Comparison of ENCODE assay signal across 20 mouse cellular contexts in genomic region chr5:50050037-50050436, GRCm38 (mm10). TPM values are rescaled to one million over a fixed set of nuclear protein-coding genes. Genes with fewer than 3 reads are reported as not detected.
A peak's percentile ranks its signal among the peaks of the same experiment; 100 is the strongest.
DNase-seq lines count a peak whose midpoint lies in the region; ATAC-seq and TF ChIP-seq lines count a peak whose summit lies in the region.
"Had no signal": no experiment of that assay in that cellular context is flagged by ENCODE, and none has a peak within 500 bp of the region (broad histone marks: within the 10 kb centered on the region; RNA-seq: fewer than 3 reads in every experiment).

No protein-coding gene starts in this region.

- H3K4me1 ChIP-seq in forebrain, embryonic 11.5 days (replicated peaks; ENCODE audit: control insufficient read depth, insufficient read depth, low read length), result peaks cover 9% of the 10 kb centered on the region; the same call in 1 of the 2 replicates
- peaks cover 53% of the 10 kb centered on the region for H3K4me1 ChIP-seq in forebrain, embryonic 12.5 days
- peaks cover 56% of the 10 kb centered on the region for H3K4me1 ChIP-seq in limb, embryonic 13.5 days
- H3K4me1 ChIP-seq in limb, embryonic 10.5 days, result peaks cover 16% of the 10 kb centered on the region; the same call in 1 of the 2 replicates
- H3K4me1 ChIP-seq in embryonic facial prominence, embryonic 13.5 days, result peaks cover 55% of the 10 kb centered on the region
- H3K4me1 ChIP-seq in limb, embryonic 14.5 days (ENCODE audit: control insufficient read depth, insufficient read depth, low read length), result peaks cover 27% of the 10 kb centered on the region

- H3K27me3 ChIP-seq in forebrain, embryonic 11.5 days (ENCODE audit: control insufficient read depth, insufficient read depth, low read length), result no peaks in the 10 kb centered on the region
- H3K27me3 ChIP-seq in forebrain, embryonic 12.5 days, result no peaks in the 10 kb centered on the region
- no peaks in the 10 kb centered on the region for H3K27me3 ChIP-seq in limb, embryonic 13.5 days
- H3K27me3 ChIP-seq in limb, embryonic 10.5 days (ENCODE audit: low read depth, poor library complexity, severe bottlenecking), result no peaks in the 10 kb centered on the region
- H3K27me3 ChIP-seq in embryonic facial prominence, embryonic 13.5 days, result no peaks in the 10 kb centered on the region
- no peaks in the 10 kb centered on the region for H3K27me3 ChIP-seq in limb, embryonic 14.5 days (ENCODE audit: control insufficient read depth, insufficient read depth, low read length)
- H3K27me3 ChIP-seq: embryonic facial prominence, embryonic 15.5 days; heart, embryonic 15.5 days had no signal

- H3K4me3 ChIP-seq in forebrain, embryonic 11.5 days (ENCODE audit: low read depth, low read length), result no peak overlapping the region
- no peak overlapping the region for H3K4me3 ChIP-seq in forebrain, embryonic 12.5 days (replicated peaks)
- H3K4me3 ChIP-seq in limb, embryonic 13.5 days, result no peak overlapping the region
- no peak overlapping the region for H3K4me3 ChIP-seq in limb, embryonic 10.5 days
- no peak overlapping the region for H3K4me3 ChIP-seq in embryonic facial prominence, embryonic 13.5 days
- H3K4me3 ChIP-seq in limb, embryonic 14.5 days (replicated peaks; ENCODE audit: low read length), result no peak overlapping the region
- H3K4me3 ChIP-seq: embryonic facial prominence, embryonic 15.5 days; gastrocnemius, adult 2 months; heart, embryonic 15.5 days had no signal

- H3K9ac ChIP-seq in forebrain, embryonic 11.5 days (ENCODE audit: low read length), result no peak overlapping the region
- H3K9ac ChIP-seq in forebrain, embryonic 12.5 days, result no peak overlapping the region
- no peak overlapping the region for H3K9ac ChIP-seq in limb, embryonic 13.5 days
- H3K9ac ChIP-seq in embryonic facial prominence, embryonic 13.5 days, result no peak overlapping the region
- no peak overlapping the region for H3K9ac ChIP-seq in limb, embryonic 14.5 days (ENCODE audit: low read depth, low read length, severe bottlenecking)
- H3K9ac ChIP-seq: embryonic facial prominence, embryonic 15.5 days; heart, embryonic 15.5 days; lung, embryonic 14.5 days had no signal

- peak; percentile 47 for ATAC-seq in forebrain, embryonic 11.5 days (replicated peaks; ENCODE audit: low FRiP score)
- ATAC-seq in forebrain, embryonic 12.5 days (ENCODE audit: low FRiP score), result no peak
- peak; percentile 56 for ATAC-seq in limb, embryonic 13.5 days (ENCODE audit: low FRiP score, low read depth)
- no peak for ATAC-seq in embryonic facial prominence, embryonic 13.5 days (ENCODE audit: insufficient number of reproducible peaks, insufficient read depth, low FRiP score, low TSS enrichment, low read depth)
- peak; percentile 67 for ATAC-seq in limb, embryonic 14.5 days (ENCODE audit: low FRiP score, low read depth)

- H3K9me3 ChIP-seq in forebrain, embryonic 11.5 days (ENCODE audit: control insufficient read depth, low read length), result no peaks in the 10 kb centered on the region
- H3K9me3 ChIP-seq in forebrain, embryonic 12.5 days, result no peaks in the 10 kb centered on the region
- no peaks in the 10 kb centered on the region for H3K9me3 ChIP-seq in limb, embryonic 13.5 days
- no peaks in the 10 kb centered on the region for H3K9me3 ChIP-seq in limb, embryonic 10.5 days (replicated peaks)
- no peaks in the 10 kb centered on the region for H3K9me3 ChIP-seq in embryonic facial prominence, embryonic 13.5 days
- no peaks in the 10 kb centered on the region for H3K9me3 ChIP-seq in limb, embryonic 14.5 days (ENCODE audit: control insufficient read depth, low read length)
- H3K9me3 ChIP-seq: embryonic facial prominence, embryonic 15.5 days; heart, embryonic 15.5 days had no signal

- no peak for DNase-seq in forebrain, embryonic 11.5 days (ENCODE audit: low spot score)
- no peak for DNase-seq in limb, embryonic 10.5 days (ENCODE audit: low spot score)
- DNase-seq in limb, embryonic 14.5 days (ENCODE audit: low spot score), result peak; percentile 25
- DNase-seq in right cerebral cortex, adult 2 months (ENCODE audit: low spot score in 2 of 2), result no peak
- DNase-seq in adrenal gland, postnatal 14 days, result no peak
- DNase-seq: adrenal gland, adult 8-10 months; cerebellum, adult 18-20 months; gastrocnemius, adult 2 months; kidney, adult 8-10 months; layer of hippocampus, postnatal 36 days; lung, embryonic 14.5 days; retina, postnatal 1 day; thymus, postnatal 4 days had no signal

- no peaks in the 10 kb centered on the region for H3K36me3 ChIP-seq in forebrain, embryonic 11.5 days (ENCODE audit: control insufficient read depth, insufficient read depth, low read length)
- H3K36me3 ChIP-seq in forebrain, embryonic 12.5 days (replicated peaks), result no peaks in the 10 kb centered on the region
- peaks cover 15% of the 10 kb centered on the region for H3K36me3 ChIP-seq in limb, embryonic 13.5 days
- H3K36me3 ChIP-seq in limb, embryonic 10.5 days, result peaks cover 38% of the 10 kb centered on the region
- peaks cover 6% of the 10 kb centered on the region; the same call in 1 of the 2 replicates for H3K36me3 ChIP-seq in embryonic facial prominence, embryonic 13.5 days
- H3K36me3 ChIP-seq in limb, embryonic 14.5 days (ENCODE audit: control insufficient read depth, insufficient read depth, low read length), result peaks cover 10% of the 10 kb centered on the region
- H3K36me3 ChIP-seq: embryonic facial prominence, embryonic 15.5 days; heart, embryonic 15.5 days had no signal

- no peak for TF ChIP-seq POLR2A in limb, embryonic 14.5 days (IDR thresholded peaks at IDR 0.05; ENCODE audit: borderline replicate concordance, extremely low read depth, insufficient read depth, insufficient read length)

- H3K4me2 ChIP-seq in forebrain, embryonic 11.5 days (ENCODE audit: low read depth, low read length, severe bottlenecking), result no peak overlapping the region
- H3K4me2 ChIP-seq in forebrain, embryonic 12.5 days, result no peak overlapping the region
- H3K4me2 ChIP-seq in limb, embryonic 13.5 days (replicated peaks), result no peak overlapping the region
- H3K4me2 ChIP-seq in embryonic facial prominence, embryonic 13.5 days, result no peak overlapping the region
- no peak overlapping the region for H3K4me2 ChIP-seq in limb, embryonic 14.5 days (replicated peaks; ENCODE audit: low read depth, low read length, severe bottlenecking)
- H3K4me2 ChIP-seq: embryonic facial prominence, embryonic 15.5 days; heart, embryonic 15.5 days; liver, embryonic 11.5 days; lung, embryonic 14.5 days had no signal

- WGBS in forebrain, embryonic 11.5 days, result 36% methylated on average over 3 of the region's 3 CpGs
- 39% methylated on average over 3 of the region's 3 CpGs for WGBS in forebrain, embryonic 12.5 days
- WGBS in limb, embryonic 13.5 days, result 26% methylated on average over 3 of the region's 3 CpGs
- 22% methylated on average over 3 of the region's 3 CpGs for whole genome bisulfite sequencing in limb, embryonic 10.5 days
- WGBS in embryonic facial prominence, embryonic 13.5 days, result 57% methylated on average over 3 of the region's 3 CpGs
- 22% methylated on average over 3 of the region's 3 CpGs for WGBS in limb, embryonic 14.5 days

- H3K27ac ChIP-seq in forebrain, embryonic 11.5 days (ENCODE audit: low read depth, low read length), result no peak overlapping the region
- H3K27ac ChIP-seq in forebrain, embryonic 12.5 days, result no peak overlapping the region
- H3K27ac ChIP-seq in limb, embryonic 13.5 days, result 0 out of 2 replicates have a peak overlapping the region, but pooled peaks have one; percentile 63
- H3K27ac ChIP-seq in limb, embryonic 10.5 days, result no peak overlapping the region
- 0 out of 2 replicates have a peak overlapping the region, but pooled peaks have one; percentile 11 for H3K27ac ChIP-seq in embryonic facial prominence, embryonic 13.5 days
- 0 out of 2 replicates have a peak overlapping the region, but pooled peaks have one; percentile 19 for H3K27ac ChIP-seq in limb, embryonic 14.5 days (replicated peaks; ENCODE audit: low read depth, low read length)
- H3K27ac ChIP-seq: embryonic facial prominence, embryonic 15.5 days; heart, embryonic 15.5 days; macrophage had no signal

RNA-seq across cellular contexts. Expression of gene Adgra3, which starts 8.8 kb away (rescaled TPM):
- 42.9 and 44.7 TPM in 2 replicates for polyA plus RNA-seq in forebrain, embryonic 11.5 days (2014; fragmentation: Nextera tagmentation; extraction: Ambion mirVana)
- polyA plus RNA-seq in forebrain, embryonic 12.5 days (2016; fragmentation: Nextera tagmentation; extraction: Ambion mirVana), result 43.6 and 48.2 TPM in 2 replicates
- polyA plus RNA-seq in limb, embryonic 13.5 days (2015; fragmentation: Nextera tagmentation; extraction: Ambion mirVana), result 44.1 and 46.0 TPM in 2 replicates
- polyA plus RNA-seq in limb, embryonic 10.5 days (2016; fragmentation: Nextera tagmentation; extraction: Ambion mirVana), result 50.0 and 53.3 TPM in 2 replicates
- 39.7 and 42.0 TPM in 2 replicates for polyA plus RNA-seq in embryonic facial prominence, embryonic 13.5 days (2015; fragmentation: Nextera tagmentation; extraction: Ambion mirVana)
- polyA plus RNA-seq in limb, embryonic 14.5 days (2012; rRNA removed), result 90.8 and 103 TPM in 2 replicates
- 55.4 and 59.7 TPM in 2 replicates for polyA plus RNA-seq in limb, embryonic 14.5 days (2014; fragmentation: Nextera tagmentation; extraction: Ambion mirVana)
- total RNA-seq in adrenal gland, postnatal 14 days (2021), result 31.3 and 43.3 TPM in 2 replicates

Comparison
In these comparisons a context has a peak if more than half of its experiments do, and no peak if none do; other contexts are left out.
1. ATAC-seq: peak in forebrain, embryonic 11.5 days (single experiment), limb, embryonic 13.5 days (single experiment) and limb, embryonic 14.5 days (single experiment); none in forebrain, embryonic 12.5 days (single experiment) and embryonic facial prominence, embryonic 13.5 days (single experiment).
2. H3K27ac ChIP-seq: peak in limb, embryonic 13.5 days (single experiment), embryonic facial prominence, embryonic 13.5 days (single experiment) and limb, embryonic 14.5 days (single experiment); none in forebrain, embryonic 11.5 days (single experiment), forebrain, embryonic 12.5 days (single experiment) and limb, embryonic 10.5 days (single experiment).